Mouse (Mus musculus) kidney, postnatal 0 days (tissue): Measurements from ENCODE around the gene Kalrn. TPM values are rescaled to one million over a fixed set of nuclear protein-coding genes. Genes with fewer than 3 reads are reported as not detected.

ENCODE experiments used
- ATAC-seq: fragments of 200-750 bp; cut with Nextera tagmentation; replicated peaks from 2 replicates; pipeline ENCODE4 v1.8.0; 2017; ENCODE audit warnings: low read depth, moderate number of reproducible peaks, moderate TSS enrichment, moderate library complexity; ENCODE audit not compliant: low FRiP score
- DNase-seq: peaks from one replicate; pipeline ENCODE4 v3.0.0-alpha.2; 2016; ENCODE audit warnings: low spot score
- H3K27ac ChIP-seq: fragments of 300-500 bp; sonication (generic); 2 replicates; pipeline ENCODE4 v1.5.1; 2014; ENCODE audit warnings: mild to moderate bottlenecking
- H3K27me3 ChIP-seq: fragments of 300-500 bp; sonication (generic); 2 replicates; pipeline ENCODE4 v1.6.1; 2014; ENCODE audit warnings: low read length, mixed read lengths; ENCODE audit not compliant: insufficient read depth
- H3K36me3 ChIP-seq: fragments of 300-500 bp; sonication (generic); 2 replicates; pipeline ENCODE4 v1.6.1; 2014; ENCODE audit warnings: low read length, mixed read lengths; ENCODE audit not compliant: insufficient read depth
- H3K4me1 ChIP-seq: fragments of 300-500 bp; sonication (generic); replicated peaks from 2 replicates; pipeline ENCODE4 v1.6.1; 2014; ENCODE audit warnings: antibody characterized with exemption, low read length, mixed read lengths; ENCODE audit not compliant: insufficient read depth
- H3K4me2 ChIP-seq: fragments of 300-500 bp; sonication (generic); 2 replicates; pipeline ENCODE4 v1.6.1; 2014; ENCODE audit warnings: mild to moderate bottlenecking, low read length, moderate library complexity, mixed read lengths
- H3K4me3 ChIP-seq: fragments of 300-500 bp; sonication (generic); replicated peaks from 2 replicates; pipeline ENCODE4 v1.5.1; 2014; ENCODE audit warnings: low read depth, low read length
- H3K9ac ChIP-seq: fragments of 300-500 bp; sonication (generic); 2 replicates; pipeline ENCODE4 v1.6.1; 2014; ENCODE audit warnings: low read depth, low read length
- H3K9me3 ChIP-seq: fragments of 300-500 bp; sonication (generic); replicated peaks from 2 replicates; pipeline ENCODE4 v1.6.1; 2016; ENCODE audit warnings: low read length, inconsistent platforms, mixed read lengths
- CTCF ChIP-seq: IDR thresholded peaks from 2 replicates; pipeline ENCODE4 v1.5.1; 2016; ENCODE audit warnings: antibody characterized with exemption, low read depth, mild to moderate bottlenecking, moderate library complexity
- WGBS: fragments of 180-500 bp; shearing (Covaris S2); extraction: QIAGEN DNeasy Blood & Tissue Kit; methylation state at CpG from one replicate; pipeline ENCODE4 v1.1.7; 2014; 5-methylcytosine and 5-hydroxymethylcytosine counted together
- polyA plus RNA-seq: library from polyadenylated mRNA; unstranded; fragments of >200 nt; fragmentation: Nextera tagmentation; extraction: Ambion mirVana; gene quantifications from 2 replicates; pipeline ENCODE4 v1.2.1, GENCODE M21; 2015

Kalrn gene
- polyA plus RNA-seq, 1 experiment from 2014 or later, result 20.0 TPM

- 26% methylated on average over 6 of the region's 6 CpGs for WGBS
- H3K27ac ChIP-seq, result 0 out of 2 replicates have a peak overlapping the region, but pooled peaks have one; percentile 1
- H3K27me3 ChIP-seq, result no peaks in the 10 kb centered on the region
- no peak overlapping the region for H3K9ac ChIP-seq
- ATAC-seq, result no peak
- peak; percentile 73 for DNase-seq
- TF ChIP-seq CTCF, result no peak
- H3K36me3 ChIP-seq, result 0 out of 2 replicates have a peak, but pooled peaks cover 3% of the 10 kb centered on the region
- H3K4me3 ChIP-seq, result no peak overlapping the region
- H3K4me2 ChIP-seq, result no peak overlapping the region
- H3K9me3 ChIP-seq, result no peaks in the 10 kb centered on the region
- H3K4me1 ChIP-seq, result peaks cover 27% of the 10 kb centered on the region
These were observed 628.6 kb downstream of the Kalrn start for GRCm38 (mm10) chr16:33944772-33945171.

- no peak for TF ChIP-seq CTCF
- 89% methylated on average over 4 of the region's 4 CpGs for WGBS
These were observed 629.2 kb downstream of the Kalrn start for GRCm38 (mm10) chr16:33944126-33944525.

DNA sequence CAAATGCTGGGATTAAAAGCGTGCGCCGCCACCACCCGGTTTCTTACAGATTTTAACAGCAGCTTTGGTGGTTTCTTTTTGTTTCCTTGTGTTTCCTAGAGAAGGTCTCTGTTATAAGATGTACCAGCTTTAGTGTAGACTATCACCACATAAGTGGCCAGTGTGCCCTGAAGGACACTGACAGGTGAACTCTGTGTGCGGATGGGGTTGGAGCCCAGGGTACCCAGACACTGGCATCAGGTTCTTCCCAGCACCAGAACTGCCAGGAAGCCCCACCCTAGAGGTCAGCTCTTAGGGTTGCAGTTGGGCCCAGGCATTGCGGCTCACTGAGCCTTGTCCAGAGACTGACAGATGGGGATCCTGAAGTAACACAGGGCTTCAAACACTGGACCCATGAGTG lies 629.9 kb downstream of the Kalrn start:
- no peaks in the 10 kb centered on the region for H3K9me3 ChIP-seq
- DNase-seq, result no peak
- no peak for ATAC-seq
- no peaks in the 10 kb centered on the region for H3K27me3 ChIP-seq
- 0 out of 2 replicates have a peak, but pooled peaks cover 3% of the 10 kb centered on the region for H3K36me3 ChIP-seq
- no peak overlapping the region for H3K4me2 ChIP-seq
- 98% methylated on average over 6 of the region's 6 CpGs for WGBS
- H3K4me1 ChIP-seq, result peaks cover 30% of the 10 kb centered on the region
- no peak for TF ChIP-seq CTCF
- H3K4me3 ChIP-seq, result no peak overlapping the region
- H3K9ac ChIP-seq, result no peak overlapping the region
- no peak overlapping the region for H3K27ac ChIP-seq

More at GRCm38 (mm10) chr16:33944126-33944525, 629.2 kb downstream of the Kalrn start:
- Histone ChIP-seq H3K27me3 (no peaks in the 10 kb centered on the region), H3K36me3 (0 out of 2 replicates have a peak, but pooled peaks cover 3% of the 10 kb centered on the region), H3K4me3 (no peak overlapping the region), H3K4me2 (no peak overlapping the region), H3K4me1 (peaks cover 27% of the 10 kb centered on the region), H3K27ac (no peak overlapping the region), H3K9ac (no peak overlapping the region), H3K9me3 (no peaks in the 10 kb centered on the region)
- DNase-seq, result no peak
- no peak for ATAC-seq

GRCm38 (mm10) chr16:33942341-33942740 lies 631.0 kb downstream of the Kalrn start:
- Histone ChIP-seq H3K4me1 (peaks cover 39% of the 10 kb centered on the region), H3K27ac (no peak overlapping the region), H3K4me3 (no peak overlapping the region), H3K36me3 (no peaks in the 10 kb centered on the region), H3K9me3 (no peaks in the 10 kb centered on the region), H3K4me2 (no peak overlapping the region), H3K27me3 (no peaks in the 10 kb centered on the region), H3K9ac (no peak overlapping the region)
- TF ChIP-seq CTCF, result no peak
- ATAC-seq, result no peak
- WGBS, result 38% methylated on average over 11 of the region's 11 CpGs
- DNase-seq, result peak; percentile 61

GRCm38 (mm10) chr16:33941271-33941781 lies 632.0 kb downstream of the Kalrn start:
- 23% methylated on average over 11 of the region's 11 CpGs for WGBS

DNA sequence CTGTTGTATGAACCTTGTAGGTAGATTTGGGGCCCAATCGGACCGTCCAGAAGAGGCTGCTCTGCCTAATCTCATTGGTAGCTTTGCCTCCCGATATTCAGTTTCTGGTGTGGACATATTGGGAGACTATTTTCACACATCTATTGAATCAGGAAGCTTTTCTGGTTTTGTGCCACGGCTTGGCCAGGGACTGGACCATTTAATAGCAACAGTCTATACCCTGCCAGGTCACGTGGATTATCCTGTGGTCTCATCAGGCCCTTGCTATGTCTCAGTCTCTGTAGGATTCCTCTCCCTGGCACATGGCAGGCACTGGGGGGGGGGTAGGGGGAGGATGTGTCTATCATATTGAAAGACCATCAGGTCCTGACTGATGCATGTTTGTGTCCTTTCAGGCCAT lies 633.2 kb downstream of the Kalrn start:
- Histone ChIP-seq H3K4me2 (no peak overlapping the region), H3K4me1 (peaks cover 38% of the 10 kb centered on the region), H3K27me3 (no peaks in the 10 kb centered on the region), H3K36me3 (no peaks in the 10 kb centered on the region), H3K9me3 (no peaks in the 10 kb centered on the region), H3K4me3 (no peak overlapping the region), H3K9ac (no peak overlapping the region), H3K27ac (0 out of 2 replicates have a peak overlapping the region, but pooled peaks have one; percentile 15)
- DNase-seq (no peak), ATAC-seq (no peak)
- no peak for TF ChIP-seq CTCF
- WGBS, result 58% methylated on average over 5 of the region's 5 CpGs

More at GRCm38 (mm10) chr16:33941271-33941781, 632.0 kb downstream of the Kalrn start:
- no peaks in the 10 kb centered on the region for H3K36me3 ChIP-seq
- H3K4me2 ChIP-seq, result no peak overlapping the region
- ATAC-seq, result 0 out of 2 replicates have a peak, but pooled peaks have one; percentile 14
- H3K9me3 ChIP-seq, result no peaks in the 10 kb centered on the region
- peak; percentile 70 for DNase-seq
- no peaks in the 10 kb centered on the region for H3K27me3 ChIP-seq
- no peak overlapping the region for H3K4me3 ChIP-seq
- no peak overlapping the region for H3K9ac ChIP-seq
- H3K27ac ChIP-seq, result peak overlapping the region; percentile 34
- H3K4me1 ChIP-seq, result peaks cover 41% of the 10 kb centered on the region
- TF ChIP-seq CTCF, result no peak
